Mouse (Mus musculus) spleen, postnatal 14 days (tissue): Measurements from ENCODE around the gene Slc27a2.

Experiments
- DNase-seq, 2 experiments: peaks; one replicate each; pipeline ENCODE4 v3.0.0; 2021 to 2022; ENCODE audit warnings: low spot score in 2 of 2

The Slc27a2 gene

GRCm38 (mm10) chr2:126553291-126553639 is 1.1 kb downstream of the Slc27a2 start:
- no peak for DNase-seq

GRCm38 (mm10) chr2:126555533-126555932 is 3.3 kb downstream of the Slc27a2 start:
- no peak for DNase-seq

- no peak for DNase-seq
Observed at GRCm38 (mm10) chr2:126560094-126560493, 7.9 kb downstream of the Slc27a2 start.

GRCm38 (mm10) chr2:126563411-126564105 is 11.4 kb downstream of the Slc27a2 start:
- DNase-seq = no peak

- DNase-seq = no peak
Observed at GRCm38 (mm10) chr2:126572163-126572562, 20.0 kb downstream of the Slc27a2 start.

GRCm38 (mm10) chr2:126572747-126573146 is 20.5 kb downstream of the Slc27a2 start:
- no peak for DNase-seq

GRCm38 (mm10) chr2:126575391-126576176 is 23.4 kb downstream of the Slc27a2 start:
- no peak for DNase-seq

GRCm38 (mm10) chr2:126577362-126577761 is 25.2 kb downstream of the Slc27a2 start:
- DNase-seq = no peak

GRCm38 (mm10) chr2:126579282-126579681 is 27.1 kb downstream of the Slc27a2 start:
- DNase-seq = no peak

GRCm38 (mm10) chr2:126583960-126584359 is 31.8 kb downstream of the Slc27a2 start:
- DNase-seq = no peak

GRCm38 (mm10) chr2:126584621-126585369 is 32.6 kb downstream of the Slc27a2 start:
- DNase-seq = no peak

GRCm38 (mm10) chr2:126587468-126587867 is 35.3 kb downstream of the Slc27a2 start:
- DNase-seq = no peak

- DNase-seq = no peak
Observed at GRCm38 (mm10) chr2:126591304-126591703, 39.1 kb downstream of the Slc27a2 start.

GRCm38 (mm10) chr2:126593831-126594610 is 41.8 kb downstream of the Slc27a2 start:
- peak; percentile 40 to 56 for DNase-seq

- no peak for DNase-seq
Observed at GRCm38 (mm10) chr2:126596347-126597072, 44.3 kb downstream of the Slc27a2 start.

- DNase-seq = no peak
Observed at GRCm38 (mm10) chr2:126597279-126598241, 45.4 kb downstream of the Slc27a2 start.

GRCm38 (mm10) chr2:126598359-126598758 is 46.2 kb downstream of the Slc27a2 start:
- DNase-seq = no peak

- no peak for DNase-seq
Observed at GRCm38 (mm10) chr2:126599005-126599404, 46.8 kb downstream of the Slc27a2 start.

- DNase-seq = no peak
Observed at GRCm38 (mm10) chr2:126600533-126600932, 48.3 kb downstream of the Slc27a2 start.
